Mouse (Mus musculus): ENCODE results near the gene Ndufs2.
A peak's percentile ranks its signal among the peaks of the same experiment; 100 is the strongest.

The Ndufs2 gene

GRCm38 (mm10) chr1:171195887-171196397, 55.2 kb downstream of the Ndufs2 start, which contains the start of gene Pcp4l1:
TSS of gene Pcp4l1 (minus strand) at chr1:171196268.
- peak; percentile 30 for DNase-seq (ENCODE audit: low read depth)

DNA sequence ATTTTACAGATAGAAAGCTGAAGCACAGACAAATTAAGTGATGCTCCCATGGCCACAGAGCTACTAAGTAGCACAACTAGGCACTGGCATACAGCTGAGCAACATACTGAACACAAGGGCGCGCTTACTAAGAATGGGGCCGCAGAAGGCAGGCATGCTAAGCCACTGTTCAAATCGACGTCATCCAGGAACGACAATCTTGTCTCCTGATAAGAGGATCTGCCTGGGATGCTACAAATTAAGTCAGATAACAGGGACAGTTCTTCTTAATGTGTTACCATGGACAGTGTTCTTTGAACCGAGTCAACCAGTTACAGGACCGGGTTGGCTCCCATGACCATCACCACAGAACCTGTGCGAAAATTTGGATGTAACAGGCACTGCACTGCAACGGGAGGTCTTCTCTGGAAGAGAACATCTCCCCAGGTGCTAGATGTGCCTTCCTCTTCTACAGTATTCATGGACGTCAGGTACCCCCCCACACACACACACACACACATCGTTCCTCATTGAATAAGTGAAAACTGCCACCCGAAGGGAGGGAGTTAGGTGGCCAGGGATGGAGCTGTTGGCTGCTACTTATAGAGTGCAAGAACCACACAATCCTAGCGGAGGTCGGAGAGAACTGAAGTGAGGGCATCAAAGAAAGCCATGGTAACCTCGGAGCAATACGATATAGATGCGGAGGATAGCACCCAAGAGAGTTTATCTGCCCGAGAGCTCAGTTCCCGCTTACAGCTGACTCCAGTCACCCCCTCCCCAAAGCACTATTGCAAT, 56.0 kb downstream of the Ndufs2 start:
- DNase-seq (ENCODE audit: low read depth): no peak

DNA sequence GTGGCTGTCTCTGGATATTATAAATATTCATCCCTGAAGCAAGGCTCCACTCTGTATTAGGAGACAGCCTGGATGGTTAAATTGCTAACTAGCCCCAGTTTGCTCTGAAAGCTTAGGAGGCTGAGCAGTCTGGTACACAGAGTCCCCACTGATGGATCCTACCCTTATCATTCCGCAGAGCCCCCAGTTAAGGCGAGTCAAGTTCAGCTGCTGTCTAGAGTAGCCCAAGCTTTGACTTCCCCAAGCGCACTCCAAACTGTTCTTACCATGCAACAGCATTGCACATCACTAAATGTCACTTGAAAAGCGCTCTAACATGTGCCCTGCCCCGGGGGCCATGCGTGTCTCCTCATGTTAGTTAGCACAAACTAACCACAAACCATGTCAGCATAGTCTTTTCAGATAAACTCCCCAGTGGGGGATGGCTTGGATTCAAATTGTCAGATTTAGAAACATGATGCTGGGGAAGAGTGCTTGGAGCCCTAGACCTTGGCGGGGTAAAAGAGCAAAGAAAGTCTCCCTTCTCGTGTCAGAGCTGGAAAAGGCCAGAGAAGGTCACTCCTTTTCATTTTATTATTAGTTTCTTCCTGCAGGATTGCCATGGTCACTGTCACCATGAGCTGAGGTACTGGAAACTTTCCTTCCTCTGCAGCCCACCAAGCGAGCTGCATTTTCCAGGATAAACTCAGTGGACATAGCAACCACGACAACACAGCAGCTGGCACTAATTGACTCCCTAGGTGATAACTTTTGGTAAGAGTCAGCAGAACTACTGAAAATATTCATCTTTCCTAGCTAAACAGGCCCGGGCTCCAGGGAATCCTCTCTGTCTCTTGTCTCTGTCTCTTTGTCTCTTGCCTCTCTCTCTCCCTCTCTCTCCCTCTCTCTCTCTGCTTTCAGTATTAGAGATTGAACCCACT, 57.0 kb downstream of the Ndufs2 start:
- no peak for DNase-seq (ENCODE audit: low read depth)

DNA sequence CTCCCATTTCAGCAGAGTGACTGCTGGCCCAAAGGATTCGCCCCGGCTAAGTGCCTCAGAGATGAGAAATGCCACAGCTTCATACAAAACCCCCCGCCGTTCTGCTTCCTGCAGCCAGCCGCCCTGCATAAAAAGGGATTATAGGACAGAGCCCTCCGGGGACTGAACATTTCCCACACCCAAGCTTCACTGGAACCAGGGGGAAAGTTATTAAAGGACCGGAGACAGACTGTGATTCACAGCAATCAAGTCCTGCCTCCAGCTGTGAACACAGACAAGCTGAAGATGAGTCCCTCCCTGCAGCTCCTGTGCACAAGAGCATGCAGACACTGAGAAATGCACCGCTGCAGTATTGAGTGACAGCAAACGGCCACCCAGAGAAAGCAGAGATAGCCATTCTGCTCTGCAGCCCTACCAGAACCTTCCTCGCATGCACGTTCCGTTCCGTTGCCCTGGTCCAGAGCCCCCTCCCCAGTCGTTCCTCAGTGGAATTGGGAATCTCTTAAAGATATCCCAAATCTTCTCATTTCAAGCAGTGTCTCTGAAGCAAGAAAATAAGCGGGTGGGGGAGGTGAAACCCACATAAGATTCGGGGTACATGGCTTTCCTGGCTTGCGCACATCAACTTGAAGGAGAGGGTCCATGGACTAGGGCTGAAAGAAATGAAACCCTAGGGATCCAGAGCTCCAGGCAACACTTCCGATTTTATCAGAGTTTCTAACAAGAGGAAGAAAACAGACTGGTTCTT, 57.9 kb downstream of the Ndufs2 start:
- DNase-seq (ENCODE audit: low read depth): no peak

- no peak for DNase-seq (ENCODE audit: low read depth)
These were observed 58.9 kb downstream of the Ndufs2 start for GRCm38 (mm10) chr1:171192283-171192682.

DNA sequence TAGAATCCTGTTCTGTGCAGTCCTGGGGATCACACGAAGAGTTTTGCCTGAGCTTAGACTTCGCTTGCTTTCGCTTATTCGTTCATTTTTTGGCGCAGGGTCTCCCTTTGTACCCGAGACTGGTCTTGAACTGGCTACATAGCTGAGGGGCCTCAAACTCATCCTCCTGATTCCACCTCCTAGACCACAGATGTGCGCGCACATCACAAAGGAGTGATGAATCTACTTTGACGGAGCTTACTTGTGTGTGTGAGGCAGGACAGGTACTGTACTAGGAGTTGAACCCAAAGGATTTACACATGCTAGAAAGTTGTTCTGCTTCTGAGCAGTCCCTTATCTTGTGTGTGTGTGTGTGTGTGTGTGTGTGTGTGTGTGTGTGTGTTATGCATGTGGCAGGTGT, 60.4 kb downstream of the Ndufs2 start:
- DNase-seq (ENCODE audit: low read depth): no peak

- no peak for DNase-seq (ENCODE audit: low read depth)
These were observed 61.6 kb downstream of the Ndufs2 start for GRCm38 (mm10) chr1:171189476-171190114.

GRCm38 (mm10) chr1:171189046-171189445, 62.1 kb downstream of the Ndufs2 start:
- DNase-seq (ENCODE audit: low read depth): no peak

- no peak for DNase-seq (ENCODE audit: low read depth)
These were observed 63.1 kb downstream of the Ndufs2 start for GRCm38 (mm10) chr1:171187851-171188700.

- no peak for DNase-seq (ENCODE audit: low read depth)
These were observed 65.5 kb downstream of the Ndufs2 start for GRCm38 (mm10) chr1:171185655-171186054.
